Mouse (Mus musculus) lung, adult 2 months (tissue): Measurements from ENCODE around the gene Meiob. TPM values are rescaled to one million over a fixed set of nuclear protein-coding genes. Genes with fewer than 3 reads are reported as not detected.

Experiments
- DNase-seq: peaks from one replicate; pipeline ENCODE4 v3.0.0; 2022
- H3K4me1 ChIP-seq: fragments of 200-500 bp; 2 replicates; pipeline ENCODE4 v1.6.1; 2011; ENCODE audit warnings: low read length; ENCODE audit not compliant: control insufficient read depth, insufficient read depth
- H3K4me3 ChIP-seq: fragments of 200-500 bp; replicated peaks from 2 replicates; pipeline ENCODE3; 2011; ENCODE audit warnings: low read depth, mild to moderate bottlenecking, control low read depth, low read length; ENCODE audit errors: extremely low read depth
- CTCF ChIP-seq: fragments of 200-500 bp; IDR thresholded peaks from 2 replicates; pipeline ENCODE4 v1.5.1; 2011; ENCODE audit warnings: mild to moderate bottlenecking, low read length, control low read depth; ENCODE audit not compliant: insufficient read depth
- POLR2A ChIP-seq: fragments of 200-500 bp; IDR thresholded peaks from 2 replicates; pipeline ENCODE4 v1.6.1; 2011; ENCODE audit warnings: low read depth, mild to moderate bottlenecking, control low read depth, low read length, borderline replicate concordance; ENCODE audit errors: extremely low read depth
- WGBS: fragments of 180-500 bp; shearing (Covaris S2); methylation state at CpG from one replicate; pipeline ENCODE4 v1.1.7; 2018; 5-methylcytosine and 5-hydroxymethylcytosine counted together
- polyA plus RNA-seq: library from polyadenylated mRNA; depleted of rRNA; stranded (reverse); fragments of >200 nt; gene quantifications from 2 replicates; pipeline ENCODE4 v1.2.3, GENCODE M21; 2012

Meiob gene
- polyA plus RNA-seq, 1 experiment = not detected

- WGBS = under 1% methylated on average over 21 of the region's 21 CpGs
- Histone ChIP-seq H3K4me3 (peak overlapping the region; percentile 98), H3K4me1 (peaks cover 2% of the 10 kb centered on the region; the same call in 1 of the 2 replicates)
- DNase-seq = no peak
- TF ChIP-seq CTCF = peak; percentile 24; the same call in 1 of the 2 replicates
- no peak; the same call in 1 of the 2 replicates for TF ChIP-seq POLR2A
Measured at GRCm38 (mm10) chr17:24849733-24850064, 45.6 kb downstream of the Meiob start.

- Histone ChIP-seq H3K4me1 (peaks cover 2% of the 10 kb centered on the region; the same call in 1 of the 2 replicates), H3K4me3 (peak within 1 kb of the TSS; percentile 98)
- peak; percentile 96 for DNase-seq
- TF ChIP-seq CTCF = no peak
- peak; percentile 64; the same call in 1 of the 2 replicates for TF ChIP-seq POLR2A
- under 1% methylated on average over 58 of the region's 58 CpGs for WGBS
Measured at GRCm38 (mm10) chr17:24850065-24850772, 46.1 kb downstream of the Meiob start, which contains the start of gene Fahd1. Gene Fahd1 (minus strand): TSS chr17:24850364.

- TF ChIP-seq POLR2A (no peak), CTCF (no peak)
- Histone ChIP-seq H3K4me3 (peak overlapping the region; percentile 77), H3K4me1 (peaks cover 2% of the 10 kb centered on the region; the same call in 1 of the 2 replicates)
- no peak for DNase-seq
- 1% methylated on average over 20 of the region's 20 CpGs for whole genome bisulfite sequencing
Measured at GRCm38 (mm10) chr17:24850773-24851127, 46.7 kb downstream of the Meiob start.

- Histone ChIP-seq H3K4me1 (peaks cover 2% of the 10 kb centered on the region; the same call in 1 of the 2 replicates), H3K4me3 (no peak overlapping the region)
- no peak for DNase-seq
- TF ChIP-seq CTCF (no peak), POLR2A (no peak)
- 79% methylated on average over 10 of the region's 10 CpGs for WGBS
Measured at GRCm38 (mm10) chr17:24851381-24852125, 47.5 kb downstream of the Meiob start.

- no peak for DNase-seq
- Histone ChIP-seq H3K4me3 (no peak overlapping the region), H3K4me1 (no peaks in the 10 kb centered on the region; the same call in 1 of the 2 replicates)
- WGBS = 75% methylated on average over 3 of the region's 3 CpGs
- TF ChIP-seq POLR2A (no peak), CTCF (no peak)
Measured at GRCm38 (mm10) chr17:24855838-24856464, 51.9 kb downstream of the Meiob start.

- Histone ChIP-seq H3K4me1 (no peaks in the 10 kb centered on the region), H3K4me3 (no peak overlapping the region)
- DNase-seq = no peak
- TF ChIP-seq CTCF (no peak), POLR2A (no peak)
- WGBS = 91% methylated on average over 13 of the region's 13 CpGs
Measured at GRCm38 (mm10) chr17:24856589-24856988, 52.5 kb downstream of the Meiob start.

- 87% methylated on average over 8 of the region's 8 CpGs for WGBS
- Histone ChIP-seq H3K4me1 (no peaks in the 10 kb centered on the region), H3K4me3 (no peak overlapping the region)
- no peak for TF ChIP-seq CTCF
- TF ChIP-seq POLR2A = no peak
- no peak for DNase-seq
Measured at GRCm38 (mm10) chr17:24857831-24858470, 53.9 kb downstream of the Meiob start.

GRCm38 (mm10) chr17:24858967-24859366 lies 54.9 kb downstream of the Meiob start:
- no peak for DNase-seq
- H3K4me3 ChIP-seq = no peak overlapping the region
- 88% methylated on average over 6 of the region's 6 CpGs for WGBS
- TF ChIP-seq POLR2A = no peak
- TF ChIP-seq CTCF = no peak
- H3K4me1 ChIP-seq = no peaks in the 10 kb centered on the region

- no peak overlapping the region for H3K4me3 ChIP-seq
- DNase-seq = no peak
- 91% methylated on average over 8 of the region's 8 CpGs for WGBS
- TF ChIP-seq CTCF (no peak), POLR2A (no peak)
- no peaks in the 10 kb centered on the region for H3K4me1 ChIP-seq
Measured at GRCm38 (mm10) chr17:24860076-24860475, 56.0 kb downstream of the Meiob start.
